ENCODE assay signal across 25 mouse cellular contexts in the genomic region with DNA sequence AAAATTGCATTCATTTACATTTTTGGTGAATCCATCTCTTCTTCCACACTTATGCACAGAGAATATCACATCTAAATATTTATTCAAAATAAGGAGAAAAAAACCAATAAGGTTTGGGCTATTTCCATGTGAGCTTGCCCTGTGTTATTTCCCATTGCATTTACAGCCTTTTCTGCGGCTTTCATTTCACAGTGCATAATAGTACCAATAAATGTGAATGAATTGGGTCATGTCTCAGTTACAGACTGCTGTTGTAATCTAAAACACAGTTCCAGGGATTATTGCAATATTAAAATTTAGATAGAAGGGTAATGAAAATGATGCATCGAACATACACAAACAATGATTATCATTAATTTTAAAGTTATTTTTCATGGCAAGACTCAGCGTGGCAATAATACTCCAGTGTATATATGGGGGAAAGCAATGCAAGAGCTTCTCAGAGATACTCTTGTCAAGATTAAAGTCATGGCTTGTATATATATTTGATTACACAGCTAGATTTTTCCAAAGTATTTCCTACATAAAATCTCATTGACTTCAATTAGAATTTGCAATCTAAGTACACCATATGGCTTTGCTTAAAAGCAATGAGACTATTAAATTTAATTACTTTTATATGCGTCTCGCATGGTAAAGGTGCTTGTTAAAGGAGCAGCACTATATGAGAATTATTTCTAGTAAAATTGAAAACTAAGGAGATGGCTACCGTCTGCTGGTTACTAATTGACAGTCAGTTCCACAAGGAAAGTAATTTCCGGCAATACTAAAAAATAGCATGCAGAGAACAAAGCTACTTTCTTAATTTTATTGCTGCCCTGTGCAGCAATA.
"Had no signal": no experiment of that assay in that cellular context is flagged by ENCODE, and none has a peak within 500 bp of the region (broad histone marks: within the 10 kb centered on the region; RNA-seq: fewer than 3 reads in every experiment).

No protein-coding gene starts in this region.

- H3K9me3 ChIP-seq: intestine, embryonic 15.5 days; kidney, embryonic 15.5 days; liver, embryonic 12.5 days; liver, embryonic 15.5 days; lung, embryonic 15.5 days; megakaryocyte, embryonic 14.5 days; midbrain, embryonic 10.5 days; midbrain, embryonic 13.5 days had no signal

- H3K4me3 ChIP-seq: intestine, embryonic 15.5 days; kidney, embryonic 15.5 days; layer of hippocampus, adult 2 months; liver, embryonic 12.5 days; liver, embryonic 15.5 days; lung, embryonic 15.5 days; megakaryocyte, embryonic 14.5 days; midbrain, embryonic 10.5 days; midbrain, embryonic 13.5 days; myocyte had no signal

- DNase-seq: kidney, adult 11 months; kidney, adult 8-10 months; kidney, postnatal 14 days; kidney, postnatal 4 days; layer of hippocampus, adult 9-11 months; liver; lung, adult 18-20 months; lung, postnatal 10 days; lung, postnatal 36 days; right cerebral cortex, adult 18-20 months; right cerebral cortex, postnatal 14 days; right cerebral cortex, postnatal 4 days; thymus, postnatal 36 days had no signal

- H3K4me1 ChIP-seq: intestine, embryonic 15.5 days; kidney, embryonic 15.5 days; liver, embryonic 12.5 days; liver, embryonic 15.5 days; lung, embryonic 15.5 days; megakaryocyte, embryonic 14.5 days; midbrain, embryonic 10.5 days; midbrain, embryonic 13.5 days had no signal

- H3K27me3 ChIP-seq: intestine, embryonic 15.5 days; kidney, embryonic 15.5 days; liver, embryonic 12.5 days; liver, embryonic 15.5 days; lung, embryonic 15.5 days; megakaryocyte, embryonic 14.5 days; midbrain, embryonic 13.5 days had no signal

- H3K27ac ChIP-seq: intestine, embryonic 15.5 days; kidney, embryonic 15.5 days; layer of hippocampus, adult 2 months; liver, embryonic 12.5 days; liver, embryonic 15.5 days; lung, embryonic 15.5 days; midbrain, embryonic 10.5 days; midbrain, embryonic 13.5 days; stomach, postnatal 0 days had no signal

- ATAC-seq: intestine, embryonic 15.5 days; liver, embryonic 12.5 days; midbrain, embryonic 13.5 days; midbrain, embryonic 16.5 days had no signal

- H3K4me2 ChIP-seq: intestine, embryonic 15.5 days; kidney, embryonic 15.5 days; liver, embryonic 12.5 days; liver, embryonic 15.5 days; lung, embryonic 15.5 days; midbrain, embryonic 13.5 days had no signal

- H3K36me3 ChIP-seq: intestine, embryonic 15.5 days; kidney, embryonic 15.5 days; liver, embryonic 12.5 days; liver, embryonic 15.5 days; lung, embryonic 15.5 days; midbrain, embryonic 10.5 days; midbrain, embryonic 13.5 days had no signal

- H3K9ac ChIP-seq: intestine, embryonic 15.5 days; kidney, embryonic 15.5 days; liver, embryonic 12.5 days; liver, embryonic 15.5 days; lung, embryonic 15.5 days; midbrain, embryonic 13.5 days had no signal
